Mouse (Mus musculus): ENCODE measurements around the gene Terf2. TPM values are rescaled to one million over a fixed set of nuclear protein-coding genes. Genes with fewer than 3 reads are reported as not detected.
A peak's percentile ranks its signal among the peaks of the same experiment; 100 is the strongest.

The Terf2 gene
- total and polyA plus RNA-seq, 3 experiments, result 6.0 to 11.2 (median 11.1) TPM

DNA sequence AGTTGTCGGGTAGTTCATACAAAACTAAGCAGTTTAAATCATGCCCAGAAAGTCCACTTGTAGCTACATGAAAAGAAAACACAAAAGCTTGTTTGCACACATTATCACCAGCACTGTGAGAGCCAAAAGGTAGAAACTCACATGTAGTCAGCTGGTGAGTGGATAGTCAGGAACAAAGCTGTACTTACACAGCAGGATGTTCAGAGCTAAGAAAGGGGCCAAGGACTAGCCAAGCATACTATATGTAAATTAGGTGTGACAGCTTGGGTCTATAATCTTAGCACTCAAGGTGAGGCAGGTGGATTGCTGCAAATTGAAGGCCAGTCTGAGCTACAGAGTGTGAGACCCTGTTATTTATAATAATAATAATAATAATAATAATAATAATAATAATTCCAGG is 33.7 kb downstream of the Terf2 start:
- Histone ChIP-seq H3K27me3 (ENCODE audit: control insufficient read depth, insufficient read depth, low read length) (no peaks in the 10 kb centered on the region), H3K36me3 (ENCODE audit: control insufficient read depth, insufficient read depth, low read length) (no peaks in the 10 kb centered on the region; the same call in 1 of the 2 replicates), H3K27ac (no peak overlapping the region), H3K79me2 (replicated peaks; ENCODE audit: control insufficient read depth, insufficient read depth, low read length) (no peaks in the 10 kb centered on the region), H3K9ac (ENCODE audit: low read depth, low read length) (no peak overlapping the region), H3K4me3 (no peak overlapping the region), H3K4me1 (ENCODE audit: control insufficient read depth, insufficient read depth, low read length) (no peaks in the 10 kb centered on the region; the same call in 1 of the 2 replicates)
- 80% methylated on average over 1 of the region's 1 CpGs for WGBS
- intact Hi-C loops (cut with DNase I), result no loop called here
- no peak for TF ChIP-seq CTCF (IDR thresholded peaks at IDR 0.05)
- no peak for TF ChIP-seq POLR2A (IDR thresholded peaks at IDR 0.05; ENCODE audit: insufficient read depth, low read depth, low read length)
- TF ChIP-seq EP300 (IDR thresholded peaks at IDR 0.05; ENCODE audit: insufficient read depth, low read depth, low read length), result no peak
- DNase-seq, result no peak

DNA sequence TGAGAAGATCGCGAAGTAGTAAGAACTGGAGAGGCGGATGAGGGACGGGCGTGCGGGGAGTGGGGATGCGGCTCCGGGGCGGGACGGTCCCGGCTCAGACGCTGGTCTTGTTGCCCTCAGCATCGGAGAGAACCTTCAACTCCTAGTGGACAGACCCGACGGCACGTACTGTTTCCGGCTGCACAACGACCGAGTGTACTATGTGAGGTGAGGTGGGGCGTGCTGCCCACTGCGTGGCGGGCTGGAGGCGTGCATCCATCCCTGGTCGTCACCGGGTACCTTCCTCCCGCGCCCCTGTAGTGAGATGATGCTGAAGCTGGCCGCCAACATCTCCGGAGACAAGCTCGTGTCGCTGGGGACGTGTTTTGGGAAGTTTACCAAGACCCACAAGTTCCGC is 39.4 kb downstream of the Terf2 start:
- intact Hi-C loops (cut with DNase I), result loop anchor here (1.0 to 2.0 kb wide), 2 partner anchors 26 to 40 kb away; partner anchors contain the start of genes Terf2 and Vps4a
- peak overlapping the region; percentile 95 for H3K4me3 ChIP-seq
- peak overlapping the region; percentile 64 for H3K27ac ChIP-seq
- under 1% methylated on average over 33 of the region's 33 CpGs for WGBS
- H3K79me2 ChIP-seq (replicated peaks; ENCODE audit: control insufficient read depth, insufficient read depth, low read length), result peaks cover 2% of the 10 kb centered on the region; the same call in 1 of the 2 replicates
- peak overlapping the region; percentile 59 for H3K9ac ChIP-seq (ENCODE audit: low read depth, low read length)
- H3K36me3 ChIP-seq (ENCODE audit: control insufficient read depth, insufficient read depth, low read length), result peaks cover 3% of the 10 kb centered on the region
- H3K27me3 ChIP-seq (ENCODE audit: control insufficient read depth, insufficient read depth, low read length), result no peaks in the 10 kb centered on the region
- peaks cover 2% of the 10 kb centered on the region for H3K4me1 ChIP-seq (ENCODE audit: control insufficient read depth, insufficient read depth, low read length)
- DNase-seq, result no peak
- TF ChIP-seq EP300 (IDR thresholded peaks at IDR 0.05; ENCODE audit: insufficient read depth, low read depth, low read length), result no peak

DNA sequence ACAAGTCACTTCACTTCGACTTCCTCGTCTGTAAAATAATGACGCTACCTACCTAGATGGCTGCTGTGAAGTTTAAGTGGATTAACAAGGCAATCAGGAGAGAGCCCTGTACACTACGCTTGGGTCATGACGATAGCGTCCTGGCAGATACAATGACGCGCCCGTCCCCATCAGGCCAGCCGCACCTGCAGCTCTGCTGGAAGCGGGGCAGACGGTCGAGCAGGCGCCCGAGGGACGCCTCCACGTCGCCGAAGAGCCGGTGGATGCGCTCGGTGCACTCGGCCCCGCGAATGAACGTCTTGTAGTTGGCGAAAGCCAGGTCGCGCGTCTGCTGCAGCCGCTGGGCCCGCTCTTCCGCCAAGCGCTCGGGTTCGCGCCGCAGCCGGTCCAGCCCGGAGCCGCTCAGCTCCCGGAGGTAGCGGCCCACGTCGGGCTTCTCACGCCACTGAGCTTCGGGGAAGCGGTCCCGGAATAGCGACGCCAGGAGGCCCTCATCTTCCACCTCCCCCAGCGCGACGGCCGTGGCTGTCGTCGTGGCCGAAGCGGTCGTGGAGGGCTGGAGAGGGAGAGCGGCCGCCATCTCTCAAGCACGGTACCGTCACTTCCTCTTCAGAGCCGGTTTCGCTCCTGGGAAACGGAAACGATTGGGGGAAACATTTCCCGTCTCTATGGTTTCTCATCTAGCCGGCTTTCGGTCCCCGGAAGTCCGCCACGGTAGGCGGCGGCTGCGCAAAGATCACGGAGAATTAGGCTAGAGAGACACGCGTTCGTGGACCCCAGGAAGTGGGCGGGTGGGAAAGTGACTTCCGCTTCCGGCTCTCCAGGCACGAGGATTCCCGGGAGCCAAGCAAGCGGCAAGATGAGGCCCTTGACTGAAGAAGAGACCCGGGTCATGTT is 40.0 kb downstream of the Terf2 start, which contains the start of the genes Cog8 and Nip7:
TSS of gene Cog8 (minus strand) at position 614 of the 897 bp plus-strand sequence.
TSS of gene Nip7 (plus strand) at position 802 of the 897 bp plus-strand sequence.
- intact Hi-C loops (cut with DNase I), result loop anchor here (1.0 to 2.0 kb wide), 2 partner anchors 25 to 40 kb away; partner anchors contain the start of genes Terf2 and Vps4a
- H3K36me3 ChIP-seq (ENCODE audit: control insufficient read depth, insufficient read depth, low read length), result peaks cover 3% of the 10 kb centered on the region
- TF ChIP-seq CTCF (IDR thresholded peaks at IDR 0.05) (no peak), EP300 (IDR thresholded peaks at IDR 0.05; ENCODE audit: insufficient read depth, low read depth, low read length) (peak; percentile 88), POLR2A (IDR thresholded peaks at IDR 0.05; ENCODE audit: insufficient read depth, low read depth, low read length) (peak; percentile 86)

DNA sequence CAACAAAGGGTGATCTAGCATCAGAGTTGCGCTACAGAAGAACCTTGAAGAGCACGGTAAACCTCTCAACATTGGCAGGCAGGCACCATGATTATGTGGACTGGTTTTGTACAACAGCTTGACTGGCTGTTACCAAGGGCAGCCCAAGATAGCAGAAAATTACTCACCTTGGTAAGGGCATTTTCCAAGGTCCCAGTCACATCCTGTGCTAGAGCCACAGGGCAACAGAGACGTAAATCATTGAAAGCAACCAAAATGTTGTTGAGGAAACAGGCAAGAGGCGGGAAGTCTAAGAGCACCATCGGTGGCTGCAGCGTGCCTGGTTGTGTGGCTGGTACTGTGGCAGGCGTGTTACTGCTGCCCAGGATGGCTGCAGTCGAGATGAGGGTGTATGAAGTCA is 44.3 kb downstream of the Terf2 start:
- Histone ChIP-seq H3K4me3 (no peak overlapping the region), H3K36me3 (ENCODE audit: control insufficient read depth, insufficient read depth, low read length) (peaks cover 3% of the 10 kb centered on the region; the same call in 1 of the 2 replicates), H3K27me3 (ENCODE audit: control insufficient read depth, insufficient read depth, low read length) (no peaks in the 10 kb centered on the region), H3K27ac (no peak overlapping the region), H3K9ac (ENCODE audit: low read depth, low read length) (no peak overlapping the region), H3K79me2 (replicated peaks; ENCODE audit: control insufficient read depth, insufficient read depth, low read length) (peaks cover 2% of the 10 kb centered on the region; the same call in 1 of the 2 replicates), H3K4me1 (ENCODE audit: control insufficient read depth, insufficient read depth, low read length) (peaks cover 3% of the 10 kb centered on the region)
- no peak for DNase-seq
- TF ChIP-seq EP300 (IDR thresholded peaks at IDR 0.05; ENCODE audit: insufficient read depth, low read depth, low read length), result no peak
- no peak for TF ChIP-seq CTCF (IDR thresholded peaks at IDR 0.05)
- no peak for TF ChIP-seq POLR2A (IDR thresholded peaks at IDR 0.05; ENCODE audit: insufficient read depth, low read depth, low read length)
- intact Hi-C loops (cut with DNase I), result no loop called here
- 96% methylated on average over 8 of the region's 8 CpGs for WGBS

More for the DNA sequence above, 40.0 kb downstream of the Terf2 start, which contains the start of the genes Cog8 and Nip7:
- H3K27ac ChIP-seq, result peak within 1 kb of the TSS; percentile 88
- peak within 1 kb of the TSS; percentile 92 for H3K9ac ChIP-seq (ENCODE audit: low read depth, low read length)
- WGBS, result under 1% methylated on average over 88 of the region's 88 CpGs
- peak within 1 kb of the TSS; percentile 95 for H3K4me3 ChIP-seq
- peak; percentile 93 to 98 for DNase-seq
- H3K79me2 ChIP-seq (replicated peaks; ENCODE audit: control insufficient read depth, insufficient read depth, low read length), result peaks cover 2% of the 10 kb centered on the region; the same call in 1 of the 2 replicates
- no peaks in the 10 kb centered on the region for H3K27me3 ChIP-seq (ENCODE audit: control insufficient read depth, insufficient read depth, low read length)
- H3K4me1 ChIP-seq (ENCODE audit: control insufficient read depth, insufficient read depth, low read length), result peaks cover 2% of the 10 kb centered on the region

DNA sequence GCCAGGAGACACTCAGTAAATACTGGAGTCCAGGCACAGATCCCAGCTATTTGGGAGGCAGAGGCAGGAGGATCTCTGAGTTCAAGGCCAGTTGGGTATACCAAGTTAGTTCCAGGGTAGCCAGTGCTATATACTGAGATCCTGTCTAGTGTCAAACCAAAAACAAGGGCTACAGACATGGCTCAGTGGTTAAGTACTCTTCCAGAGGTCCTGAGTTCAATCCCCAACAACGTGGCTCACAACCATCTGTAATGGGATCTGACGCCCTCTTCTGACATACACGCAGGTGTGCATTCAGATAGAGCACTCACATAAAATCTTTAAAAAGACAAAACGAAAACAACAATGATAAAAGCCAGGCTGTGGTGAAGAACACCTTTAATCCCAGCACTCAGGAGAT is 46.9 kb downstream of the Terf2 start:
- TF ChIP-seq POLR2A (IDR thresholded peaks at IDR 0.05; ENCODE audit: insufficient read depth, low read depth, low read length) (no peak), EP300 (IDR thresholded peaks at IDR 0.05; ENCODE audit: insufficient read depth, low read depth, low read length) (no peak), CTCF (IDR thresholded peaks at IDR 0.05) (no peak)
- Histone ChIP-seq H3K27ac (no peak overlapping the region), H3K27me3 (ENCODE audit: control insufficient read depth, insufficient read depth, low read length) (no peaks in the 10 kb centered on the region), H3K9ac (ENCODE audit: low read depth, low read length) (no peak overlapping the region), H3K4me1 (ENCODE audit: control insufficient read depth, insufficient read depth, low read length) (peaks cover 5% of the 10 kb centered on the region), H3K79me2 (replicated peaks; ENCODE audit: control insufficient read depth, insufficient read depth, low read length) (no peaks in the 10 kb centered on the region), H3K4me3 (no peak overlapping the region), H3K36me3 (ENCODE audit: control insufficient read depth, insufficient read depth, low read length) (peaks cover 13% of the 10 kb centered on the region)
- intact Hi-C loops (cut with DNase I), result no loop called here
- DNase-seq, result no peak
- 92% methylated on average over 4 of the region's 4 CpGs for WGBS
